Mouse (Mus musculus): ENCODE measurements around the gene Ece1. TPM values are rescaled to one million over a fixed set of nuclear protein-coding genes. Genes with fewer than 3 reads are reported as not detected.

Gene Ece1
- total RNA-seq (2012; rRNA removed): 99.2 and 131 TPM in 2 replicates

DNA sequence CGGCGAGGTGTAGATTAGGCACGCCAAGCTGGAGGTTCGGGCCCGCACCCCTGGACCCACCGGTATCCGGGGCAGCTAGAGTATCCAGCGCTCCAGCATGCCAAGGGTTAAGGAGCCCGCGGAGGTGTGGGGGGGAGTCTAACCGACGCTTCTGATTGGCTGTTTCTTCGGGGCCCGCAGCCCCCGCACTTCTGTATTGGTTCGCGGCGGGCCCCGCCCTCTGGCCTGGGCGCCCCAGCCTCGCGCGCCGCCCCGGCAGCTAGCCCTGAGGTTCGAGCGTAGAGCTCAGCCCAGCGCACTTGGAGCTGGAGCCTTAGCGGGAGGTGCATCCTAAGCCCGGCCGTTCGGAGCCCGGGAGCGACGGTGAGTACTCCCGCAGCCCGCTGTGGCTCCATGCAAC lies at the start of gene Ece1:
Gene Ece1, plus strand, starts transcription at position 219 of the 400 bp plus-strand sequence.
- Histone ChIP-seq H3K4me1 (ENCODE audit: control insufficient read depth in 2 of 2, insufficient read depth in 2 of 2, low read length in 2 of 2, poor library complexity in 1 of 2) (peaks cover 0 to 11% of the 10 kb centered on the region in 2 experiments; a peak in 1 of 4 replicates), H3K27ac (ENCODE audit: insufficient read depth, low read depth, low read length, poor library complexity, severe bottlenecking) (no peak within 1 kb of the TSS), H3K9ac (ENCODE audit: insufficient read depth, low read depth, low read length, poor library complexity, severe bottlenecking) (peak within 1 kb of the TSS; percentile 83), H3K4me3 (ENCODE audit: insufficient read depth in 1 of 2, low read depth in 1 of 2, low read length in 2 of 2, poor library complexity in 1 of 2, severe bottlenecking in 1 of 2) (peak within 1 kb of the TSS; percentile 66 to 90), H3K36me3 (ENCODE audit: control insufficient read depth, insufficient read depth, low read length, poor library complexity, severe bottlenecking) (no peaks in the 10 kb centered on the region), H3K9me3 (ENCODE audit: control insufficient read depth, insufficient read depth, low read depth, low read length) (no peaks in the 10 kb centered on the region)
- TF ChIP-seq ZC3H11A (IDR thresholded peaks at IDR 0.05; ENCODE audit: borderline replicate concordance, low read depth, low read length) (no peak), HCFC1 (IDR thresholded peaks at IDR 0.05; ENCODE audit: borderline replicate concordance, insufficient read depth, low read length) (no peak), ZNF384 (IDR thresholded peaks at IDR 0.05; ENCODE audit: low read depth, low read length) (no peak), MAFK (IDR thresholded peaks at IDR 0.05; ENCODE audit: insufficient read depth, low read depth, low read length) (no peak), CHD2 (IDR thresholded peaks at IDR 0.05; ENCODE audit: low read depth, low read length) (no peak)
- DNase-seq (ENCODE audit: low read depth, low spot score): peak; percentile 68
- in situ Hi-C loops (cut with MboI; ENCODE audit: low sequenced_read_pairs in 2 of 2, unreplicated experiment in 2 of 2): no loop called here

GRCm38 (mm10) chr4:137812946-137813708 lies 48.9 kb upstream of the Ece1 start:
- H3K4me1 ChIP-seq (ENCODE audit: control insufficient read depth in 2 of 2, insufficient read depth in 2 of 2, low read length in 2 of 2, poor library complexity in 1 of 2): no peaks in the 10 kb centered on the region; a peak in 1 of 4 replicates
- H3K36me3 ChIP-seq (ENCODE audit: control insufficient read depth, insufficient read depth, low read length, poor library complexity, severe bottlenecking): no peaks in the 10 kb centered on the region
- DNase-seq (ENCODE audit: low read depth, low spot score): no peak
- H3K4me3 ChIP-seq (ENCODE audit: insufficient read depth in 1 of 2, low read depth in 1 of 2, low read length in 2 of 2, poor library complexity in 1 of 2, severe bottlenecking in 1 of 2): no peak overlapping the region
- no peaks in the 10 kb centered on the region for H3K9me3 ChIP-seq (ENCODE audit: control insufficient read depth, insufficient read depth, low read depth, low read length)
- no peak overlapping the region for H3K27ac ChIP-seq (ENCODE audit: insufficient read depth, low read depth, low read length, poor library complexity, severe bottlenecking)
- H3K9ac ChIP-seq (ENCODE audit: insufficient read depth, low read depth, low read length, poor library complexity, severe bottlenecking): no peak overlapping the region
- in situ Hi-C loops (cut with MboI; ENCODE audit: low sequenced_read_pairs in 2 of 2, unreplicated experiment in 2 of 2): no loop called here
- TF ChIP-seq HCFC1 (IDR thresholded peaks at IDR 0.05; ENCODE audit: borderline replicate concordance, insufficient read depth, low read length): no peak
- no peak for TF ChIP-seq CHD2 (IDR thresholded peaks at IDR 0.05; ENCODE audit: low read depth, low read length)
- no peak for TF ChIP-seq ZC3H11A (IDR thresholded peaks at IDR 0.05; ENCODE audit: borderline replicate concordance, low read depth, low read length)
- TF ChIP-seq ZNF384 (IDR thresholded peaks at IDR 0.05; ENCODE audit: low read depth, low read length): no peak
- TF ChIP-seq MAFK (IDR thresholded peaks at IDR 0.05; ENCODE audit: insufficient read depth, low read depth, low read length): no peak

DNA sequence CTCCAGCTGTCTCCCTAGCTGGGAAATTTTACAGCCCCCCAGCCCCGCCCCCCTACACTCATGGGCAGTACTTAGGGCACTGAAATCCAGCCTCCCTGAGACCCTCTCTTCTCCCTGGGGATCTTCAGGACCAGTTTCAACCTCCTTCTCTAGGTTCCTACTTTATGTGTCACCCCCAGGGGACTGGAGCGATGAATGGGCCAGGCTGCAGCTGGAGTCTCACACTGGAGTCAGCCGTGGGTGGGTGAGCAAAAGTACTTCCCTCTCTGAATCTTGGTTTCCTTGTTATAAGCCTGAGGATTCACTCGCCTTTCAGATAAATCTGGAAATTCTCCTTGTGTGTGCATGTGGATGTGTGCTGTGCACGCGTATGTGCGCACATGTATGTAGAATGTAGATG lies 47.9 kb upstream of the Ece1 start:
- Histone ChIP-seq H3K9me3 (ENCODE audit: control insufficient read depth, insufficient read depth, low read depth, low read length) (no peaks in the 10 kb centered on the region), H3K4me1 (ENCODE audit: control insufficient read depth in 2 of 2, insufficient read depth in 2 of 2, low read length in 2 of 2, poor library complexity in 1 of 2) (no peaks in the 10 kb centered on the region; a peak in 1 of 4 replicates), H3K9ac (ENCODE audit: insufficient read depth, low read depth, low read length, poor library complexity, severe bottlenecking) (no peak overlapping the region), H3K27ac (ENCODE audit: insufficient read depth, low read depth, low read length, poor library complexity, severe bottlenecking) (no peak overlapping the region), H3K4me3 (ENCODE audit: insufficient read depth in 1 of 2, low read depth in 1 of 2, low read length in 2 of 2, poor library complexity in 1 of 2, severe bottlenecking in 1 of 2) (no peak overlapping the region), H3K36me3 (ENCODE audit: control insufficient read depth, insufficient read depth, low read length, poor library complexity, severe bottlenecking) (no peaks in the 10 kb centered on the region)
- no peak for TF ChIP-seq MAFK (IDR thresholded peaks at IDR 0.05; ENCODE audit: insufficient read depth, low read depth, low read length)
- no peak for TF ChIP-seq ZNF384 (IDR thresholded peaks at IDR 0.05; ENCODE audit: low read depth, low read length)
- in situ Hi-C loops (cut with MboI; ENCODE audit: low sequenced_read_pairs in 2 of 2, unreplicated experiment in 2 of 2): no loop called here
- no peak for DNase-seq (ENCODE audit: low read depth, low spot score)

GRCm38 (mm10) chr4:137815473-137815872 lies 46.6 kb upstream of the Ece1 start:
- Histone ChIP-seq H3K27ac (ENCODE audit: insufficient read depth, low read depth, low read length, poor library complexity, severe bottlenecking) (no peak overlapping the region), H3K9ac (ENCODE audit: insufficient read depth, low read depth, low read length, poor library complexity, severe bottlenecking) (no peak overlapping the region), H3K4me1 (ENCODE audit: control insufficient read depth in 2 of 2, insufficient read depth in 2 of 2, low read length in 2 of 2, poor library complexity in 1 of 2) (no peaks in the 10 kb centered on the region; a peak in 1 of 4 replicates), H3K36me3 (ENCODE audit: control insufficient read depth, insufficient read depth, low read length, poor library complexity, severe bottlenecking) (no peaks in the 10 kb centered on the region), H3K4me3 (ENCODE audit: insufficient read depth in 1 of 2, low read depth in 1 of 2, low read length in 2 of 2, poor library complexity in 1 of 2, severe bottlenecking in 1 of 2) (no peak overlapping the region), H3K9me3 (ENCODE audit: control insufficient read depth, insufficient read depth, low read depth, low read length) (no peaks in the 10 kb centered on the region)
- TF ChIP-seq CHD2 (IDR thresholded peaks at IDR 0.05; ENCODE audit: low read depth, low read length): no peak
- TF ChIP-seq ZC3H11A (IDR thresholded peaks at IDR 0.05; ENCODE audit: borderline replicate concordance, low read depth, low read length): no peak
- no peak for TF ChIP-seq HCFC1 (IDR thresholded peaks at IDR 0.05; ENCODE audit: borderline replicate concordance, insufficient read depth, low read length)
- no peak for TF ChIP-seq MAFK (IDR thresholded peaks at IDR 0.05; ENCODE audit: insufficient read depth, low read depth, low read length)
- TF ChIP-seq ZNF384 (IDR thresholded peaks at IDR 0.05; ENCODE audit: low read depth, low read length): no peak
- in situ Hi-C loops (cut with MboI; ENCODE audit: low sequenced_read_pairs in 2 of 2, unreplicated experiment in 2 of 2): no loop called here
- no peak for DNase-seq (ENCODE audit: low read depth, low spot score)
